Mouse (Mus musculus) stomach, postnatal 0 days (tissue): ENCODE results near the gene Gm28372. TPM values are rescaled to one million over a fixed set of nuclear protein-coding genes. Genes with fewer than 3 reads are reported as not detected.

Source experiments
- ATAC-seq: fragments of 200-750 bp; cut with Nextera tagmentation; 2 replicates; pipeline ENCODE4 v1.8.0; 2017; ENCODE audit not compliant: low FRiP score, low TSS enrichment
- DNase-seq: peaks from one replicate; pipeline ENCODE4 v3.0.0-alpha.2; 2016; ENCODE audit warnings: low spot score
- H3K27ac ChIP-seq: fragments of 300-500 bp; sonication (generic); replicated peaks from 2 replicates; pipeline ENCODE4 v1.5.1; 2014; ENCODE audit warnings: mild to moderate bottlenecking, control low read depth
- H3K27me3 ChIP-seq: fragments of 300-500 bp; sonication (generic); 2 replicates; pipeline ENCODE4 v1.6.1; 2014; ENCODE audit warnings: low read length; ENCODE audit not compliant: control insufficient read depth, insufficient read depth
- H3K36me3 ChIP-seq: fragments of 300-500 bp; sonication (generic); 2 replicates; pipeline ENCODE4 v1.6.1; 2014; ENCODE audit warnings: low read length, mixed read lengths; ENCODE audit not compliant: control insufficient read depth, insufficient read depth
- H3K4me1 ChIP-seq: fragments of 300-500 bp; sonication (generic); replicated peaks from 2 replicates; pipeline ENCODE4 v1.6.1; 2014; ENCODE audit warnings: antibody characterized with exemption; ENCODE audit not compliant: control insufficient read depth, insufficient read depth
- H3K4me2 ChIP-seq: fragments of 300-500 bp; sonication (generic); replicated peaks from 2 replicates; pipeline ENCODE4 v1.6.1; 2014; ENCODE audit warnings: low read depth, mild to moderate bottlenecking, control low read depth, moderate library complexity
- H3K4me3 ChIP-seq: fragments of 300-500 bp; sonication (generic); 2 replicates; pipeline ENCODE4 v1.5.1; 2014; ENCODE audit warnings: low read depth, low read length, control low read depth
- H3K9ac ChIP-seq: fragments of 300-500 bp; sonication (generic); 2 replicates; pipeline ENCODE4 v1.6.1; 2014; ENCODE audit warnings: mild to moderate bottlenecking, low read length, control low read depth, mixed read lengths
- H3K9me3 ChIP-seq: fragments of 300-500 bp; sonication (generic); 2 replicates; pipeline ENCODE4 v1.6.1; 2016; ENCODE audit warnings: low read length; ENCODE audit not compliant: control insufficient read depth
- CTCF ChIP-seq: IDR thresholded peaks from 2 replicates; pipeline ENCODE4 v1.5.1; 2016; ENCODE audit warnings: antibody characterized with exemption, low read depth, mild to moderate bottlenecking, moderate library complexity
- EP300 ChIP-seq: optimal IDR thresholded peaks from 2 replicates; pipeline ENCODE3; 2016; ENCODE audit warnings: antibody characterized with exemption
- WGBS: fragments of 180-500 bp; shearing (Covaris S2); extraction: QIAGEN DNeasy Blood & Tissue Kit; methylation state at CpG from one replicate; pipeline ENCODE4 v1.1.7; 2014; 5-methylcytosine and 5-hydroxymethylcytosine counted together
- polyA plus RNA-seq: library from polyadenylated mRNA; unstranded; fragments of >200 nt; fragmentation: Nextera tagmentation; extraction: Ambion mirVana; gene quantifications from 2 replicates; pipeline ENCODE4 v1.2.1, GENCODE M21; 2015

The Gm28372 gene
- polyA plus RNA-seq, 1 experiment from 2014 or later = not detected

DNA sequence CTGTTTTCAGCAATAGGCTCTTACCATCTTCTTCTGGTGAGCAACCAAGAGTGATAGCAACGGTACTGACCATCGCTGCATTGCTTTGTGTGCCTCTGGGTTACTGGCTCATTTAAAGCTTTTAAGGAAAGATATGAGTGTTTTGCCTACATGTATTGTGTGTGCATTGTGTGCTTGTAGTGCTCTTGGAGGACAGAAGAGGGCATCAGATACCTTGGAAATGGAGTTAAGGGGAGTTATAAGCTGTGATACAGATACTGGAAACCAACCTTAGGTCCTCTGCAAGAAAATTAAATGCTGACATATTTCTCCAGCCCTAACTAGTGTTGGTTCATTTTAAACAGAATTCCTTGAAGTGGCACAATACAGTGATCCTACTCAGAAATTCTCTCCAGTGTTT, 16.2 kb upstream of the Gm28372 start:
- DNase-seq (no peak), ATAC-seq (no peak)
- Histone ChIP-seq H3K9me3 (no peaks in the 10 kb centered on the region), H3K36me3 (no peaks in the 10 kb centered on the region), H3K4me3 (no peak overlapping the region), H3K4me2 (no peak overlapping the region), H3K4me1 (no peaks in the 10 kb centered on the region), H3K27me3 (no peaks in the 10 kb centered on the region), H3K9ac (no peak overlapping the region), H3K27ac (no peak overlapping the region)
- WGBS = 74% methylated on average over 2 of the region's 2 CpGs
- TF ChIP-seq CTCF (peak; percentile 72), EP300 (no peak)

DNA sequence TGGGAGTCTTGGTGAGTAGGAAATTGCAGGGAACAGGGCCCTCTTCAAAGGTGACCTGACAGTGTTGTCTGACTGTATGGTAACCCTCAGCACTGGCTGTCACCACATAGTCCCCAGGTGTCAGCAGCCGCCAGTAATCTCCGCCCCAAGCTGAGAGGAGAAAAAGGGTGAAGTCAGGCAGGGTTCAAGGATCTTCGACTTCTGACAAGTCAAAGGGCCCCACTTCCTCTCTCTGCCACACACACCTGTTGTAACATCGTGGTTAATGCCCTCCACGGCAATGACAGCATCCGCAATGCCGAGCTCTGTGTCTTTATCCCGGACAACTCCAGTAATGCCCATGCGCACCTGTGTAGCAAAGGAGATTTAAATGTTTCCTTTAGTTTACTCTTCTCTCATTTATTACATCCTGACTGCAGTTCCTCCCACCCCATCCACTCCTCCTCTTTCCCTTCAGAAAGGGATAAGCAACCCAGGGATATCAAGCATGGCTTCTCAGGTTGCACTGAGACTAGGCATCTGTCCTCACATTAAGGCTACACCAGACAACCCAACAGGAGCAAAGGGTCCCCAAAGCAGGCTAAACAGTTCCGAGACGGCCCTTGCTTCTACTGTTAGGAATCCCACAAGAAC, 13.9 kb upstream of the Gm28372 start:
- H3K9me3 ChIP-seq = no peaks in the 10 kb centered on the region
- H3K27ac ChIP-seq = no peak overlapping the region
- no peaks in the 10 kb centered on the region for H3K36me3 ChIP-seq
- H3K27me3 ChIP-seq = no peaks in the 10 kb centered on the region
- H3K4me2 ChIP-seq = no peak overlapping the region
- TF ChIP-seq EP300 = no peak
- no peak for TF ChIP-seq CTCF
- WGBS = 75% methylated on average over 11 of the region's 11 CpGs
- H3K4me1 ChIP-seq = no peaks in the 10 kb centered on the region
- H3K4me3 ChIP-seq = no peak overlapping the region
- DNase-seq (no peak), ATAC-seq (no peak)
- no peak overlapping the region for H3K9ac ChIP-seq

DNA sequence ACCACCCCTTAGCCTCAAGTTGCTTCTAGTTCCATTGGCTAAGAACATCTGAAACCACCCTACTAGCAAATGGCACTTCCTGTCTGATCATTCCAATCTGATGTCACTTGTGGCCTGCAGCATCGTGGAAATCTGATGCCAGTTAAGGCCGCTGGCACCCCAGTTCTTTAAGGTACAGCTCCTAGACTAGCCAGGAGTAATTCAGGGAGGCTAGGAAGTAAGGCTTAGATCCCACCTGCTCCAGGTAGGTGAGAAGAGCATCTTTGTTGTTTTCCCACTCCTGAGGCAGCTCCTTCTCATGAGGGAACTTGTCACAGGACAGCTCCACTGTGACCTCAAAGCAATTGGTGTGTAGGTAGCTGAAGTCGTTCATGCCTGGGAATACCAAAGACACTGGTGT, 12.2 kb upstream of the Gm28372 start:
- 78% methylated on average over 3 of the region's 3 CpGs for WGBS
- Histone ChIP-seq H3K4me2 (no peak overlapping the region), H3K9ac (no peak overlapping the region), H3K36me3 (no peaks in the 10 kb centered on the region), H3K27me3 (no peaks in the 10 kb centered on the region), H3K4me3 (no peak overlapping the region), H3K4me1 (0 out of 2 replicates have a peak, but pooled peaks cover 2% of the 10 kb centered on the region), H3K9me3 (no peaks in the 10 kb centered on the region), H3K27ac (no peak overlapping the region)
- no peak for DNase-seq
- ATAC-seq = no peak
- TF ChIP-seq EP300 = no peak
- no peak for TF ChIP-seq CTCF

DNA sequence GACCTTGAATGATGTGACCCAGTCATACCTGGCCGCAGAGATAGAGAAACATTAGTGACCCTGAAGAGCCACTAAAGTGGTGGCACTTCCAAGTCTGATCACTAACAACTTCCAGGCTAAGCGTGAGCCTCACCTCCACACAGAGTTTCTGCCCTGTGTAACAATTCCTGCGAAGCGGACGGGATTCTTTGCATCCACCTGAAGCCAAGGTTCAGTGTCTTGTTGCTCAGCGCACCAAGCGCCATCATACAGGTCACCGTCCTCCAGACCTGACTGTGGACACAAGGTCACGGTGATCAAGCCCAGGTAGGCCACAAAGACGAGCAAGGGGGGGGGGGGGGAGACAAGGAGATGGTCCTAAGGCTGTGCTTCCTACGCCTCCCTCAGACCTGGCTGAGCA, 9.3 kb upstream of the Gm28372 start:
- no peak for TF ChIP-seq CTCF
- no peak for TF ChIP-seq EP300
- DNase-seq = no peak
- no peak overlapping the region for H3K9ac ChIP-seq
- H3K27me3 ChIP-seq = no peaks in the 10 kb centered on the region
- 0 out of 2 replicates have a peak, but pooled peaks cover 2% of the 10 kb centered on the region for H3K4me1 ChIP-seq
- ATAC-seq = no peak
- H3K4me3 ChIP-seq = no peak overlapping the region
- no peaks in the 10 kb centered on the region for H3K9me3 ChIP-seq
- WGBS = 93% methylated on average over 11 of the region's 11 CpGs
- H3K4me2 ChIP-seq = no peak overlapping the region
- H3K27ac ChIP-seq = no peak overlapping the region
- H3K36me3 ChIP-seq = no peaks in the 10 kb centered on the region

DNA sequence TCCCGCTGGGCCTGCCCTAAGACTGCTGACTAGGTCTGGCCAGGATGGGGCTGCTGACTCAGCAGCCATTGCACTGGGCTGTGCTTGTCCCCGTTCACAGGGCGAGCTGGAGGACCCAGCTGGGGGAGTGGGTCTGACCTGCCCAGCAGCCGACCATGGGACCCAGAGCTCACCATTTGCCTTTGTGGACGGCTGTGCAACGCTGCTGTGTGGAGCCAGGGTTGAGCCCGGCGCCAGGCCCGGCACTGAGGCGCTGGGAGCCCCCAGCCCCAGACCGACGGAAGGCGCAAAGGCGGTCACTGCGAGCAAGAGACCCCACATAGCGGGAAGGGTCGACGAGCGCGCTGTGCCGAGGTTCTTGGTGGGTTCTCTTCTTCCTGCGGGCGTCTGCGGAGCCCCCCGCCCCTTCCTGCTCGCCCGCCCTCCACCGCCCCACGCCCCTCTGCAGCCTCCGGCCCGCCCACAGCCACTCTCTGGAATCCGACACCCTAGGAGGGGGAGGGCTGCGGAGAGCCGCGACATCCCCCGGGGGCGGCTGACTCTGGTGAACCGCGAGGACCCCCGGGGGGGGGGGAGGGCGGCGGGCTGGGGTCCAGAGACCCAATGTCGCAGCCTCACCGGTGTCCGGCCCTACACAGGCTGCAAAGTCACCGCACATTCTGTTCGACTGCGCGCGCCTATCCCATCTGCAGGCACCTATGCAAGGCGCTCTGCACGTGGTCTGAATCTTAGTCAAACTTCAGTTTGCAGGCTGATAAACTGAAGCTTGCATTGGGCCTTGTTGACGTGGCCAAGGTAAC, 7.7 kb upstream of the Gm28372 start, which contains the start of gene Cpxm1:
Gene Cpxm1, minus strand, starts transcription at position 389 of the 800 bp plus-strand sequence.
- Histone ChIP-seq H3K9ac (peak within 1 kb of the TSS; percentile 58), H3K36me3 (no peaks in the 10 kb centered on the region), H3K4me2 (peak within 1 kb of the TSS; percentile 91), H3K4me3 (peak within 1 kb of the TSS; percentile 56), H3K9me3 (no peaks in the 10 kb centered on the region), H3K4me1 (0 out of 2 replicates have a peak, but pooled peaks cover 2% of the 10 kb centered on the region), H3K27ac (no peak within 1 kb of the TSS), H3K27me3 (no peaks in the 10 kb centered on the region)
- under 1% methylated on average over 43 of the region's 53 CpGs for WGBS
- ATAC-seq (peak; percentile 68), DNase-seq (peak; percentile 36)
- no peak for TF ChIP-seq CTCF
- no peak for TF ChIP-seq EP300

DNA sequence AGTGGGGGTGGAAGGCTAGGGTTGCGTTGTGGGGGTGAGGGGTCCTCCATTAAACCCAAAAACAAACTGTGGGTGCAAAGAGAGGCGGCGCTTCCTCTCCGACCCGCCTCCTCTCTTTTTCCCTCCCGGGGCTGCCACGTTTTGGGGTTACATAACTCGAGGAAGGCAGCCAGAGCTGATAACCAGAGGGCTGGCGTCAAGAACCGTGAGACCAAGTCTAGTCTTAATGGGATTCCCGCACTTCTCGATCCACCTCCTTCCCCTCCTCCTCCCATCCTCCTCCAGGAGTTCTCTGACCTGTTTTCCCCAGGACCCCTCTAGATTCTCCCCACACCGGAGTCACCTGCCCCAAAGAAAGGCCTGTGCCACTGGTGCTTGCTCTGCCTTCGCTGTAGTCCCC, 6.9 kb upstream of the Gm28372 start:
- Histone ChIP-seq H3K27me3 (no peaks in the 10 kb centered on the region), H3K36me3 (no peaks in the 10 kb centered on the region), H3K4me1 (0 out of 2 replicates have a peak, but pooled peaks cover 2% of the 10 kb centered on the region), H3K4me2 (peak overlapping the region; percentile 91), H3K9me3 (no peaks in the 10 kb centered on the region), H3K9ac (peak overlapping the region; percentile 58; the same call in 1 of the 2 replicates), H3K27ac (no peak overlapping the region), H3K4me3 (peak overlapping the region; percentile 56)
- ATAC-seq (no peak), DNase-seq (no peak)
- WGBS = 17% methylated on average over 14 of the region's 14 CpGs
- TF ChIP-seq CTCF = no peak
- TF ChIP-seq EP300 = no peak
